In the genomic region with DNA sequence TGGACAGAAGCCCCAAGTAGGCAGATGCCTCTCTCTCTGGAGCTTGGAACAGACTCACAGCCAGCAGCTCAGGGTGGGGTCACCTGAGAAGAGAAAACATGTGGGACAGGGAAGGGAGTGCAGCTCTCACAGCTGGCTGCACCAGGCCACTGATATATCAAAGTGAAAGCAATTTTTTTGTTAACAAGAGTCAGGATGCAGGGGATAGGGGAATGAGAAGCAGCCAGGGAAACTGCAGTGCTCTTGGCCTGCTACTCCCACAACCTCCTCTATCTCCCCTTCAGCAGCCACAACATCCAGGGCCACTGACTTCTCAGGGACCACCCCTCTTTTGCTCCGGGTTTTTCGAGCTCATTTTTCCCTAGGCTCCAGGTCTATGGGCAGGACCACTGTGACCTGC, we compare ENCODE assay signal across 23 mouse cellular contexts.
"Had no signal": no experiment of that assay in that cellular context is flagged by ENCODE, and none has a peak within 500 bp of the region (broad histone marks: within the 10 kb centered on the region; RNA-seq: fewer than 3 reads in every experiment).

No protein-coding gene starts in this region.

- H3K4me2 ChIP-seq: heart, embryonic 11.5 days; hindbrain, embryonic 12.5 days; hindbrain, embryonic 14.5 days; intestine, embryonic 15.5 days; liver, embryonic 11.5 days; liver, embryonic 13.5 days; liver, embryonic 15.5 days had no signal

- H3K9me3 ChIP-seq: intestine, embryonic 15.5 days; liver, embryonic 15.5 days had no signal

- H3K27me3 ChIP-seq: hindbrain, embryonic 12.5 days; intestine, embryonic 15.5 days; liver, embryonic 13.5 days; liver, embryonic 15.5 days had no signal

- H3K4me1 ChIP-seq: hindbrain, embryonic 10.5 days; hindbrain, embryonic 12.5 days; intestine, embryonic 15.5 days; liver, embryonic 13.5 days; liver, embryonic 15.5 days had no signal

- ATAC-seq: forebrain, embryonic 16.5 days; hindbrain, embryonic 16.5 days; inflammation-experienced regulatory T-cells, adult 6 months; intestine, embryonic 15.5 days; intestine, postnatal 0 days had no signal

- H3K27ac ChIP-seq: gastrocnemius, adult 2 months; heart, adult 2 months; hindbrain, embryonic 10.5 days; hindbrain, embryonic 12.5 days; hindbrain, embryonic 14.5 days; intestine, embryonic 15.5 days; layer of hippocampus, adult 2 months; left cerebral cortex, adult 2 months; liver, embryonic 13.5 days; liver, embryonic 15.5 days had no signal

- H3K9ac ChIP-seq: hindbrain, embryonic 12.5 days; hindbrain, embryonic 14.5 days; intestine, embryonic 15.5 days; liver, embryonic 13.5 days; liver, embryonic 15.5 days had no signal

- H3K36me3 ChIP-seq: hindbrain, embryonic 10.5 days; hindbrain, embryonic 12.5 days; intestine, embryonic 15.5 days; liver, embryonic 13.5 days; liver, embryonic 15.5 days had no signal

- DNase-seq: gastrocnemius, adult 2 months; gastrocnemius, postnatal 10 days; gastrocnemius, postnatal 25 days; heart, adult 2 months; heart, postnatal 10 days; heart, postnatal 4 days; kidney, adult 2 months; kidney, postnatal 14 days; liver; liver, embryonic 13.5 days had no signal

- H3K4me3 ChIP-seq: gastrocnemius, adult 2 months; heart, adult 2 months; hindbrain, embryonic 10.5 days; hindbrain, embryonic 12.5 days; intestine, embryonic 15.5 days; layer of hippocampus, adult 2 months; left cerebral cortex, adult 2 months; liver, embryonic 13.5 days; liver, embryonic 15.5 days had no signal
